Comparison of ENCODE assay signal across 9 mouse cellular contexts in genomic region chr7:107210126-107210576, GRCm38 (mm10). TPM values are rescaled to one million over a fixed set of nuclear protein-coding genes. Genes with fewer than 3 reads are reported as not detected.
A peak's percentile ranks its signal among the peaks of the same experiment; 100 is the strongest.
DNase-seq lines count a peak whose midpoint lies in the region; ATAC-seq lines count a peak whose summit lies in the region.
"Had no signal": no experiment of that assay in that cellular context is flagged by ENCODE, and none has a peak within 500 bp of the region (broad histone marks: within the 10 kb centered on the region; RNA-seq: fewer than 3 reads in every experiment).

No protein-coding gene starts in this region.

- H3K4me2 ChIP-seq in hindbrain, embryonic 12.5 days (replicated peaks): peak overlapping the region; percentile 16
- no peak overlapping the region for H3K4me2 ChIP-seq in liver, embryonic 13.5 days

- peaks cover 16% of the 10 kb centered on the region; the same call in 1 of the 2 replicates for H3K9me3 ChIP-seq in hindbrain, embryonic 12.5 days (replicated peaks)
- peaks cover 15% of the 10 kb centered on the region for H3K9me3 ChIP-seq in liver, embryonic 13.5 days (replicated peaks)

- H3K4me1 ChIP-seq in hindbrain, embryonic 12.5 days: no peaks in the 10 kb centered on the region
- no peaks in the 10 kb centered on the region for H3K4me1 ChIP-seq in liver, embryonic 13.5 days (replicated peaks)

- H3K27ac ChIP-seq in hindbrain, embryonic 12.5 days: no peak overlapping the region
- no peak overlapping the region for H3K27ac ChIP-seq in liver, embryonic 13.5 days

- no peak for ATAC-seq in hindbrain, embryonic 12.5 days (ENCODE audit: low FRiP score)
- no peak for ATAC-seq in liver, embryonic 13.5 days (ENCODE audit: low read depth)
- ATAC-seq in inflammation-experienced regulatory T-cells, adult 6 months: no peak

- no peaks in the 10 kb centered on the region for H3K36me3 ChIP-seq in hindbrain, embryonic 12.5 days
- no peaks in the 10 kb centered on the region for H3K36me3 ChIP-seq in liver, embryonic 13.5 days

- no peak overlapping the region for H3K9ac ChIP-seq in hindbrain, embryonic 12.5 days
- no peak overlapping the region for H3K9ac ChIP-seq in liver, embryonic 13.5 days

- H3K4me3 ChIP-seq in hindbrain, embryonic 12.5 days: peak overlapping the region; percentile 25
- H3K4me3 ChIP-seq in liver, embryonic 13.5 days (replicated peaks): 0 out of 2 replicates have a peak overlapping the region, but pooled peaks have one; percentile 3

- WGBS in hindbrain, embryonic 12.5 days: 22% methylated on average over 59 of the region's 77 CpGs
- WGBS in liver, embryonic 13.5 days (ENCODE audit: insufficient replicate concordance): 25% methylated on average over 66 of the region's 77 CpGs

- peaks cover 39% of the 10 kb centered on the region for H3K27me3 ChIP-seq in hindbrain, embryonic 12.5 days
- peaks cover 39% of the 10 kb centered on the region for H3K27me3 ChIP-seq in liver, embryonic 13.5 days

- peak; percentile 19 for DNase-seq in adrenal gland, postnatal 10 days
- DNase-seq in adrenal gland, adult 8-10 months: no peak
- peak; percentile 33 for DNase-seq in R1 (ENCODE audit: low read depth, low spot score)
- DNase-seq in liver, embryonic 13.5 days: no peak
- no peak for DNase-seq in left cerebral cortex, adult 18-20 months (ENCODE audit: low spot score in 2 of 2)
- no peak for DNase-seq in cerebellum, adult 8-10 months

RNA-seq across cellular contexts. Expression of gene Rbmxl2, which starts 0.9 kb away (rescaled TPM):
- total RNA-seq in adrenal gland, postnatal 10 days (2021): under 1 TPM in 1 of 2 experiments, not detected in 1; 0.18 TPM
- not detected for total RNA-seq in adrenal gland, adult 8-10 months (2022)
- polyA plus RNA-seq in hindbrain, embryonic 12.5 days (2016; fragmentation: Nextera tagmentation; extraction: Ambion mirVana): not detected in 2 replicates
- polyA plus RNA-seq in liver, embryonic 13.5 days (2015; fragmentation: Nextera tagmentation; extraction: Ambion mirVana): not detected in 2 replicates
- polyA plus RNA-seq in inflammation-experienced regulatory T-cells, adult 6 months (2017; shearing (Covaris generic)): not detected
- total RNA-seq in left cerebral cortex, adult 18-20 months (2021): not detected
- total RNA-seq: liver, adult 2 months had no signal
- polyA plus RNA-seq: liver, adult 2 months had no signal

RNA-seq across cellular contexts. Expression of gene Nlrp14, which starts 43.4 kb away (rescaled TPM):
- under 1 TPM in 1 of 2 experiments, not detected in 1; 0.21 TPM for total RNA-seq in adrenal gland, postnatal 10 days (2021)
- total RNA-seq in adrenal gland, adult 8-10 months (2022): not detected
- not detected in 2 replicates for polyA plus RNA-seq in hindbrain, embryonic 12.5 days (2016; fragmentation: Nextera tagmentation; extraction: Ambion mirVana)
- polyA plus RNA-seq in liver, embryonic 13.5 days (2015; fragmentation: Nextera tagmentation; extraction: Ambion mirVana): not detected in 2 replicates
- polyA plus RNA-seq in inflammation-experienced regulatory T-cells, adult 6 months (2017; shearing (Covaris generic)): not detected
- not detected for total RNA-seq in left cerebral cortex, adult 18-20 months (2021)
- total RNA-seq: liver, adult 2 months had no signal
- polyA plus RNA-seq: liver, adult 2 months had no signal

Comparison
In these comparisons a context has a peak if more than half of its experiments do, and no peak if none do; other contexts are left out.
1. DNase-seq: peak in adrenal gland, postnatal 10 days (single experiment) and R1 (single experiment); none in adrenal gland, adult 8-10 months (single experiment), liver, embryonic 13.5 days (single experiment), left cerebral cortex, adult 18-20 months (0 of 2) and cerebellum, adult 8-10 months (single experiment).